Mouse (Mus musculus): ENCODE measurements around the gene Ripor3.
"Not testable (repeated sequence)": the region's sequence is repeated elsewhere in the genome, so short reads cannot be mapped to it uniquely, and the experiment has no call there.

Ripor3 gene

GRCm38 (mm10) chr2:168009936-168010668 lies at the start of gene Ripor3:
TSS of gene Ripor3 (minus strand) at chr2:168010618.
- DNase-seq (ENCODE audit: low spot score) = peak; percentile 80

GRCm38 (mm10) chr2:168059200-168059790 lies 48.9 kb upstream of the Ripor3 start:
- DNase-seq (ENCODE audit: low spot score) = no peak

GRCm38 (mm10) chr2:168058488-168059199 lies 48.2 kb upstream of the Ripor3 start:
- DNase-seq (ENCODE audit: low spot score) = no peak

- not testable (repeated sequence) for DNase-seq (ENCODE audit: low spot score)
Measured at GRCm38 (mm10) chr2:168057876-168058275, 47.5 kb upstream of the Ripor3 start.

- DNase-seq (ENCODE audit: low spot score) = no peak
Measured at GRCm38 (mm10) chr2:168056666-168056933, 46.2 kb upstream of the Ripor3 start.

- no peak for DNase-seq (ENCODE audit: low spot score)
Measured at GRCm38 (mm10) chr2:168055910-168056665, 45.7 kb upstream of the Ripor3 start.

- DNase-seq (ENCODE audit: low spot score) = no peak
Measured at GRCm38 (mm10) chr2:168054142-168054541, 43.7 kb upstream of the Ripor3 start.

- peak; percentile 64 for DNase-seq (ENCODE audit: low spot score)
Measured at GRCm38 (mm10) chr2:168052689-168053088, 42.3 kb upstream of the Ripor3 start.

GRCm38 (mm10) chr2:168052156-168052555 lies 41.7 kb upstream of the Ripor3 start:
- no peak for DNase-seq (ENCODE audit: low spot score)

GRCm38 (mm10) chr2:168050000-168050942 lies 39.9 kb upstream of the Ripor3 start:
- DNase-seq (ENCODE audit: low spot score) = peak; percentile 38

GRCm38 (mm10) chr2:168049002-168049635 lies 38.7 kb upstream of the Ripor3 start:
- DNase-seq (ENCODE audit: low spot score) = no peak

- no peak for DNase-seq (ENCODE audit: low spot score)
Measured at GRCm38 (mm10) chr2:168046467-168046866, 36.0 kb upstream of the Ripor3 start.

- peak; percentile 26 for DNase-seq (ENCODE audit: low spot score)
Measured at GRCm38 (mm10) chr2:168045771-168046170, 35.4 kb upstream of the Ripor3 start.

- DNase-seq (ENCODE audit: low spot score) = no peak
Measured at GRCm38 (mm10) chr2:168045357-168045756, 34.9 kb upstream of the Ripor3 start.

- DNase-seq (ENCODE audit: low spot score) = no peak
Measured at GRCm38 (mm10) chr2:168044681-168045287, 34.4 kb upstream of the Ripor3 start.

GRCm38 (mm10) chr2:168042019-168042418 lies 31.6 kb upstream of the Ripor3 start:
- DNase-seq (ENCODE audit: low spot score) = no peak

- no peak for DNase-seq (ENCODE audit: low spot score)
Measured at GRCm38 (mm10) chr2:168040751-168041150, 30.3 kb upstream of the Ripor3 start.

GRCm38 (mm10) chr2:168037063-168037462 lies 26.6 kb upstream of the Ripor3 start:
- no peak for DNase-seq (ENCODE audit: low spot score)

GRCm38 (mm10) chr2:168035907-168036306 lies 25.5 kb upstream of the Ripor3 start:
- no peak for DNase-seq (ENCODE audit: low spot score)

GRCm38 (mm10) chr2:168033905-168034304 lies 23.5 kb upstream of the Ripor3 start:
- no peak for DNase-seq (ENCODE audit: low spot score)
